Mouse (Mus musculus) neural tube, embryonic 11.5 days (tissue): ENCODE measurements around the gene Gng7. TPM values are rescaled to one million over a fixed set of nuclear protein-coding genes. Genes with fewer than 3 reads are reported as not detected.

Experiments
- ATAC-seq: fragments of 200-750 bp; cut with Nextera tagmentation; 2 replicates; pipeline ENCODE4 v1.8.0; 2017; ENCODE audit warnings: moderate number of reproducible peaks, mild to moderate bottlenecking, moderate TSS enrichment, moderate library complexity; ENCODE audit not compliant: insufficient read depth, low FRiP score, low TSS enrichment
- DNase-seq: peaks from one replicate; pipeline ENCODE4 v3.0.0-alpha.2; 2015; ENCODE audit warnings: low spot score
- H3K27ac ChIP-seq: fragments of 300-500 bp; sonication (generic); 2 replicates; pipeline ENCODE4 v1.5.1; 2014; ENCODE audit warnings: low read depth, mild to moderate bottlenecking, low read length
- H3K27me3 ChIP-seq: fragments of 300-500 bp; sonication (generic); 2 replicates; pipeline ENCODE4 v1.6.1; 2014; ENCODE audit warnings: mild to moderate bottlenecking, low read length, mixed read lengths; ENCODE audit not compliant: control insufficient read depth, insufficient read depth
- H3K36me3 ChIP-seq: fragments of 300-500 bp; sonication (generic); 2 replicates; pipeline ENCODE4 v1.6.1; 2014; ENCODE audit warnings: mild to moderate bottlenecking, low read length, moderate library complexity, mixed read lengths; ENCODE audit not compliant: control insufficient read depth, insufficient read depth
- H3K4me1 ChIP-seq: fragments of 300-500 bp; sonication (generic); 2 replicates; pipeline ENCODE4 v1.6.1; 2014; ENCODE audit warnings: low read length, mixed read lengths; ENCODE audit not compliant: control insufficient read depth, insufficient read depth
- H3K4me2 ChIP-seq: fragments of 300-500 bp; sonication (generic); 2 replicates; pipeline ENCODE4 v1.6.1; 2014; ENCODE audit warnings: low read depth, mild to moderate bottlenecking, moderate library complexity
- H3K4me3 ChIP-seq: fragments of 300-500 bp; sonication (generic); 2 replicates; pipeline ENCODE4 v1.5.1; 2014; ENCODE audit warnings: low read depth, low read length
- H3K9ac ChIP-seq: fragments of 300-500 bp; sonication (generic); 2 replicates; pipeline ENCODE4 v1.6.1; 2014; ENCODE audit warnings: mild to moderate bottlenecking, low read length
- H3K9me3 ChIP-seq: fragments of 300-500 bp; sonication (generic); 2 replicates; pipeline ENCODE4 v1.6.1; 2016; ENCODE audit warnings: low read length; ENCODE audit not compliant: control insufficient read depth
- WGBS: fragments of 180-500 bp; shearing (Covaris S2); extraction: QIAGEN DNeasy Blood & Tissue Kit; methylation state at CpG from one replicate; pipeline ENCODE4 v1.1.7; 2014; 5-methylcytosine and 5-hydroxymethylcytosine counted together
- polyA plus RNA-seq: library from polyadenylated mRNA; unstranded; fragments of >200 nt; fragmentation: Nextera tagmentation; extraction: Ambion mirVana; gene quantifications from 2 replicates; pipeline ENCODE4 v1.2.1, GENCODE M21; 2014

Gng7 gene
- polyA plus RNA-seq, 1 experiment from 2014 or later = 9.4 TPM

DNA sequence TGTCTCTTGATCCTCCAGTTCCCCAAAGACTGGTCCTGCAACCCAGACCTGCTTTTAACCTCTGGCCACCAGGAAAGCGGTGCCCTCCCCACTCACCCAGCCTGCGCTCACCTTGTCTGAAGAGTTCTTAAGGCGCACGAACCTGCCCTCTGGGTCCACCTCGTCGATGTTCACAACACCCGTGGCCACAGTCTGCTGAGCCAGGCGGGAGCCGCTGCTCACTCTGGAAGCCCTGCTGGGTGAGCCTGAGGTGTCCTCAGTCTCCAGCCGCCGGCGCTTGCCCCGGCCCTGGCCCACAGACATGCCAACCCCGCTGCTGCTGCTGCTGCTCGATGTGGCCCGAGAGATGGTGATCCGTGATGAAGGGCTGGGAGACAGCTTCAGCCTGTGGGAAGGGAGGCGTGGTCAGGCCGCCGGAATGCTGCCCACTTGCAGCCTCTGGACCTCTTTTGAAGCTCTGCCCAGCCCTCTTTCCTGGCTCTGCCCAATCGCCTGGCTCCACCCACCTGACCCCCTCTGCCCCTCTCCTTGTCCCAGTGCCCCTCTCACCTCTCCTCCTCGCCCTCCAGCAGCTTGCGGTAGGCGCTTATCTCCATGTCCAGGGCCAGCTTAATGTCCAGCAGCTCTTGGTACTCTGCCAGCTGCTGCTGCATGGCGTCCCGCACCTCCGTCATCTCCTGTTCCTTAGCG is 110.6 kb downstream of the Gng7 start:
- H3K27me3 ChIP-seq = no peaks in the 10 kb centered on the region
- H3K4me3 ChIP-seq = no peak overlapping the region
- H3K27ac ChIP-seq = no peak overlapping the region
- peaks cover 6% of the 10 kb centered on the region for H3K4me1 ChIP-seq
- H3K36me3 ChIP-seq = peaks cover 25% of the 10 kb centered on the region
- H3K4me2 ChIP-seq = no peak overlapping the region
- no peak overlapping the region for H3K9ac ChIP-seq
- DNase-seq (no peak), ATAC-seq (no peak)
- WGBS = 90% methylated on average over 28 of the region's 28 CpGs
- H3K9me3 ChIP-seq = no peaks in the 10 kb centered on the region

DNA sequence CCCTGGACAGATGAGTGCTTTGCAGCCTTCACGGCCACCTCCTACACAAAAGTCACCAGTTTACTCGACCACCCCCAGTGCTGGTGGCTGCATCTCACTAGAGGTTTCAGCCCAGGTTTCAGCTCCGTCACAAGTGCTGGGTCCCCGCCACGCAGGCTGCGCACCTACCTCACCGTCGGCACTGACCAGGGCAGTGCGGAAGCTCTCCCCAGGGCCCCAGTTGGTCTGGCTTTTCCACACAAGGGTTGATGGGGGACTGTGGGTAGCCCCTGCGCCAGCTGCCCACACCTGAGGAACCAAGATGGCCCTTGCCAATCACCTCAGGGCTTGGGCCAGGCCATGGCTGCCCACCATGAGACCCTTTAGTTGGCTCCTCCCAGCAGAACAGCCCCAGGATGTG is 111.5 kb downstream of the Gng7 start:
- Histone ChIP-seq H3K4me1 (peaks cover 6% of the 10 kb centered on the region), H3K4me3 (no peak overlapping the region), H3K36me3 (peaks cover 23% of the 10 kb centered on the region), H3K9me3 (no peaks in the 10 kb centered on the region), H3K9ac (no peak overlapping the region), H3K4me2 (no peak overlapping the region), H3K27me3 (no peaks in the 10 kb centered on the region), H3K27ac (no peak overlapping the region)
- no peak for ATAC-seq
- no peak for DNase-seq
- 91% methylated on average over 10 of the region's 10 CpGs for WGBS

DNA sequence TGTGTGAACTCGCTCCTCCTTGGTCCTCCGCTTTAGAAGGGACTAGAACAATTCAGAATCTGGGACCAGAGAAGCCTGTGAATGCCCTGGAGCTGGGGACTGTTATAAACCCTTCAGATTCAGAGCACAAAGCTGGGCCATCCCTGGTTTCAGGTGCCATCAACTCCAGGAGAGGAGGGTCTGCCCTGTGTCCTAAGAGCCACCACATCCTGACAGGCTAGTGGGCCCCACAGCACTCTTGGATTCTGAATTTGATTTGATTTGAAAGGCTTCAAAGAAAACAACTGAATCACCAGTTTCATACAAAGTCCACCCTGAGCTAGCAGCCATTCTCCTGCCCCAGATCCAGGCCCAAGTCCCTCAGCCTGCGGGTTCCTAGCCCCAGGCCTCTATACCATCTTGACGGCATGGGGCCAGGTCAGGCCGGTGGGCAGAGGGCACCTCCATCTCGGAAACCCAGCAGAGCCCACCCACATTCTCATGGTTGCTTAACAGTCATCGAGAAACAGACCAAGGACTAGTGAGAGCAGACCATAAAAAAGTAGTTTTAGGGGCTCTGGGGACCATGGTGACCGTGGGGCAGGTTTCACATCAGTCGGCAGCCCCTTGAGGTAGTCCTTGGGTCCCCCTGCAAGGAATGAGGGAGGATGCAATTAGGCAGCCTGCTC is 112.3 kb downstream of the Gng7 start:
- H3K36me3 ChIP-seq = peaks cover 23% of the 10 kb centered on the region
- H3K4me1 ChIP-seq = peaks cover 6% of the 10 kb centered on the region
- no peak overlapping the region for H3K4me3 ChIP-seq
- DNase-seq = no peak
- H3K27me3 ChIP-seq = no peaks in the 10 kb centered on the region
- no peak overlapping the region for H3K9ac ChIP-seq
- no peak overlapping the region for H3K27ac ChIP-seq
- WGBS = 91% methylated on average over 9 of the region's 9 CpGs
- H3K4me2 ChIP-seq = no peak overlapping the region
- ATAC-seq = no peak
- H3K9me3 ChIP-seq = no peaks in the 10 kb centered on the region

DNA sequence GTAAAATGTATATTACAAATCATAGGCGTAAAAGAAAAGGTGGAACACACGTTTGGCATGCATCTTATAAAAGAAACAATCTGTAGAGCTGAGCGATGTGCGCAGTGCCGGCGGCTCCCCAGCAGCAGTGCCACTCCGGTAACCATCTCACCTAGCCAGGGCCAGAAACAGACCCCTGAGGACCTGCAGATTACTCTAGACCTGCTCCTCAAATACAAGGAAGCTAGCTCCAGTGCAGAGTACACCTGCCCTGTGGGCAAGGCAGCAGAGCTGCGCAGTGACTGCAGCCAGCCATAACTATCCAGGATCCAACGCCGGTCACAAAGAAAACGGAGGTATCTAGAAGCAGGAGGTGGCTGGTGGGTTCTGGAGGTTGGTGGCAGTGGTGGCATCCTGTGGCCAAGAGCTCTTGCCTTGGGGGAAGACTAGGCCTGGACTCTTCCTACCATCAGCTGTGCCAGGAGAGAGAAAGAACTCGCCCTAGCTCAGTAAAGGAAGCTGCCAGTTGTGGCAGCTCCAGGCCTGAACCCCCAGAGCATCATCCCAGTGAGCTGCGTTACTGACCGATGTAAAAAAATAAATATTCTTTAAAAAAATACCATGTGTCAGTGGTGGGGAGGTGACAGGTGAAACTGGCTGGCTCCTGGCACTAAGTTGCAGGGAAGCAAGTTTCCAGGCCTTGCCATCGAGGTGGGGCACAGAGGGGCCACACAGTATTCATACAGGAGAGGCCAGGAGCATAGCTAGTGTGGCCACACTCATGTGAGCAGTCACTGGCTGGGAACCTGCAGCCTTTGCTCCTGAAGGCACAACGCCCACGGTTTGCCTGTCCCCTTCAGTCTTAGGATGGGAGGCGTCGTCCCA is 113.1 kb downstream of the Gng7 start:
- Histone ChIP-seq H3K4me3 (0 out of 2 replicates have a peak overlapping the region, but pooled peaks have one; percentile 8), H3K36me3 (peaks cover 23% of the 10 kb centered on the region), H3K4me2 (peak overlapping the region; percentile 22; the same call in 1 of the 2 replicates), H3K9ac (peak overlapping the region; percentile 22; the same call in 1 of the 2 replicates), H3K4me1 (peaks cover 6% of the 10 kb centered on the region), H3K27ac (0 out of 2 replicates have a peak overlapping the region, but pooled peaks have one; percentile 27), H3K9me3 (no peaks in the 10 kb centered on the region), H3K27me3 (no peaks in the 10 kb centered on the region)
- ATAC-seq (no peak), DNase-seq (no peak)
- WGBS = 91% methylated on average over 19 of the region's 19 CpGs

DNA sequence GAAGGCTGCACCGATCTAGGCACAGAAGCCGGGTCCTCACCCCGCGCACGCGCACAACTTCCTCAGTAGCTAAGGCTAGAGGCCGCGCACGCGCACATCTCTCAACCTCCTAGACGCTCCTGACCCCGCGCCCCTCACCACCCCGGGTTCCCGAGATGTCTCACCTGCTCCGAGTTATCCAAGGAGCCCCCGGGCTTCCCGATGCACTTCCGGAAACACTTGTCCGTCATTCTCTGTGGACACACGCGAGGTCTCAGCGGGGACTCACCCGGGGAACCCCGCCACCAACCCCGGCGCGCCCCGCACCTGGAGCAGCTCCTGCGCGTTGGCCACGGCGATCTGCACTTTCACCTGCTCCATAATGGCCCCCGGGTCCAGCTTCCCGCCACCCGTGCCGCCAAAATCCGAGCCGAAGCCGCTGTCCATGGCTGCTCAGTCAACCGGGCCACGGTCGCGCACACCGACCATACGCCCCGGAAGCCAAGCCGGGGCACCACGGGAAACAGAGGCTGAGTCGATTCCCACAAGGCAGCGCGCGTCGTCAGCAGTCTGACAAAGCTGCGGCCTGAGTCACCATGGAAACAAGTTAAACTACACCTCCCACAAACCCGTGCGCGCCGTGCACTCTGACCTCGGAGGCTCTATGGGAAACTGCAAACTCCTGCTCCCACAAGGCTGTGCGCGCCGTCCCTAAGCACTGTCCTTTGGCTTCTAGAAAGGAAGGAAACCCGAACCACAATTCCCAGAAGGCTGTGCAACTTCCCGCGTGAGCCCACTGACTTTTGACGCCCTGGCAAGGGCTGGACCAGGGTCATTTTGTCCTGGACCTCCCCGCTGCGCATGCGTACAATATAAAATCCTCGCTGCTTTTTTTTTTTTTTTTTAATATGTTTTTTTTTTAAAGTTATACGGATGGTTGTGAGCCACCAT is 114.2 kb downstream of the Gng7 start, which contains the start of gene Timm13:
Timm13 (minus strand) TSS at position 652 of the 930 bp plus-strand sequence.
- Histone ChIP-seq H3K27ac (peak within 1 kb of the TSS; percentile 45; the same call in 1 of the 2 replicates), H3K9me3 (no peaks in the 10 kb centered on the region), H3K36me3 (peaks cover 19% of the 10 kb centered on the region), H3K9ac (peak within 1 kb of the TSS; percentile 69), H3K4me2 (peak within 1 kb of the TSS; percentile 94), H3K4me3 (peak within 1 kb of the TSS; percentile 80), H3K27me3 (no peaks in the 10 kb centered on the region), H3K4me1 (peaks cover 6% of the 10 kb centered on the region)
- ATAC-seq (peak; percentile 91), DNase-seq (peak; percentile 99)
- WGBS = under 1% methylated on average over 72 of the region's 72 CpGs

DNA sequence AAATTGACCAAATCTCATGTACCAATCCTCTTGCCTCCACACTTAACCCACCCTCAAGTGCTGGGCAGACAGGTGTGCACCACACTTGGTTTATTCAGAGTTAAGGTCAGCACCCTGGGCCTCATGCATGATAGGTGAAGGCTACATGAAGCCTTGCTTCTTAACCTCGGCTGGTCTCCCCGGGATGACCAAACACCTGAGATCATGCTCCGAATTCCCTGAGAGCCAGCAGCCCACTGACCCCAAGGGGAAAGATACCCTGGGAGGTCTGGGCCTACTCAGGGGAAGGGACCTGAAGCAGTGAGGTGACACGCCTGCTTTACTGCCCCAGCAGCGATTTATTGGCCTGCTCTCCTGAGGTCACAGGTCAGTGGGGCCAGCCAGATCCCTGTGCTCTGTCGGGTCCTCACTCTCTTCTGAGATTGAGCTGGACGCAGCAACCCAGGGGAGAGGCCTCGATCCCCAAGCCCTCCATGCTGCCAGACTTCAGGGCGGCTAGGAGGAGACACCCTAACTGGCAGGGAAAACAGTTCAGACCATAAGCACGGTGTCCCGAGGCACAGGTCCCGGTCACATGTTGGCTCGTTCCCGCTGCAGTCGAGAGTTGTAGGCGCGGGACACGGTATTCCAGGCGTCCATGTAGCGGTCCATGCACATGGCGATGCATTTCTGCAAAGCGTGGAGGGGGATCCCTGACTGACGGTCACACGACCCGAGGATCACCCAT is 115.0 kb downstream of the Gng7 start:
- no peak for DNase-seq
- Histone ChIP-seq H3K4me1 (peaks cover 6% of the 10 kb centered on the region), H3K4me2 (peak overlapping the region; percentile 94), H3K36me3 (peaks cover 16% of the 10 kb centered on the region), H3K9ac (peak overlapping the region; percentile 69), H3K27ac (no peak overlapping the region), H3K27me3 (no peaks in the 10 kb centered on the region), H3K4me3 (peak overlapping the region; percentile 80), H3K9me3 (no peaks in the 10 kb centered on the region)
- WGBS = 15% methylated on average over 25 of the region's 25 CpGs
- ATAC-seq = no peak; the same call in 1 of the 2 replicates

DNA sequence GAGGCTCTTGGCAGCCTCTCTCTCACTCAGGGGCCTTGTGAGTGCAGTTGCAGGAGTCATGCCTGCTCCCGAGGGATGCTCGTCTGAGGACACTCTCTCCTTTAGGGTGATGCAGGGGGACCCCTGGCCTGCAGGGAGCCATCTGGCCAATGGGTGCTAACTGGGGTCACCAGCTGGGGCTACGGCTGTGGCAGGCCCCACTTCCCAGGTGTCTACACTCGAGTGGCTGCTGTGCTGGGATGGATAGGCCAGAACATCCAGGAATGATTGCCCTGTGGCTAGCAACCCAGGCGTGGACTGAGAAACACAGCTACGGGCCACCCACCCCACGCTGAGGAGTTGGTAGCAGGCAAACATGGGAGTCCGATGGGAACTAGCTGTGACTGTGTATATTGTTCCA is 115.7 kb downstream of the Gng7 start:
- Histone ChIP-seq H3K9ac (no peak overlapping the region), H3K4me3 (no peak overlapping the region), H3K36me3 (peaks cover 9% of the 10 kb centered on the region), H3K27ac (no peak overlapping the region), H3K9me3 (no peaks in the 10 kb centered on the region), H3K4me1 (peaks cover 6% of the 10 kb centered on the region), H3K27me3 (no peaks in the 10 kb centered on the region), H3K4me2 (no peak overlapping the region)
- DNase-seq = no peak
- ATAC-seq = no peak
- WGBS = 89% methylated on average over 8 of the region's 8 CpGs
